Mouse (Mus musculus) 416B (cell line): ENCODE data around the gene Sirt4.
"Not testable (repeated sequence)": the region's sequence is repeated elsewhere in the genome, so short reads cannot be mapped to it uniquely, and the experiment has no call there.

Experiments
- DNase-seq: peaks from one replicate; pipeline ENCODE4 v3.0.0; 2011; ENCODE audit warnings: low read depth

The Sirt4 gene

GRCm38 (mm10) chr5:115483947-115484920 is at the start of gene Sirt4:
Gene Sirt4, minus strand, starts transcription at chr5:115484725.
- peak; percentile 99 for DNase-seq

DNA sequence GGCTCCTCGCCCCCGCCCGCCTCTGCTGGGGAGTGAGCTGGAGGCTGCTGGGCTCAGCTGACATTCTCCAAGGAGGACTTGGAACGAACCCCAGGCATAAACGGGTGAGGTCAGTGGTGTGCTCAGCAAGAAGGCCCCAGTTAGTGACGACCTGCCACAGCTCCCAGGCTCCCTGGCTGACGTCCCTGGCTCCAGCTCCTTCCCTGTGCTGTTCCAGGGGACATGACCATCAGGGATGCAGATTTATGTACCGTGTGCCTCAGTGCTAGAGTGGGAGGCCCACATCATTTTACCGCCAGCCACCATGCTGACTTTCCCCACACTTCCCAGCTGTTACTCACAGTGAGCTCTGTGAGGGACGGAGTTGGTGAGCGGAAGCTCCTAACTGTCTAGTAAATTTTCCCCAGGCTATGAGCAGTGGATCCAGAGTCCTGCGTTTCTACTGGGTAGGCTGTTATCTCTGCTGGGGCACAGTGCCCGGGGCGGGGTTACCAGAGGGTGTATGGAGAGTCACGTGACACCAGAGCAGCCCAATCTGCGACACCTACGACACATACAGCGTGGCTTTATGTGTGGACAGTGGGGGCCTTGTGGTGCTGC is 47.2 kb upstream of the Sirt4 start:
- peak; percentile 63 for DNase-seq

GRCm38 (mm10) chr5:115530447-115530809 is 45.9 kb upstream of the Sirt4 start:
- DNase-seq = peak; percentile 81

DNA sequence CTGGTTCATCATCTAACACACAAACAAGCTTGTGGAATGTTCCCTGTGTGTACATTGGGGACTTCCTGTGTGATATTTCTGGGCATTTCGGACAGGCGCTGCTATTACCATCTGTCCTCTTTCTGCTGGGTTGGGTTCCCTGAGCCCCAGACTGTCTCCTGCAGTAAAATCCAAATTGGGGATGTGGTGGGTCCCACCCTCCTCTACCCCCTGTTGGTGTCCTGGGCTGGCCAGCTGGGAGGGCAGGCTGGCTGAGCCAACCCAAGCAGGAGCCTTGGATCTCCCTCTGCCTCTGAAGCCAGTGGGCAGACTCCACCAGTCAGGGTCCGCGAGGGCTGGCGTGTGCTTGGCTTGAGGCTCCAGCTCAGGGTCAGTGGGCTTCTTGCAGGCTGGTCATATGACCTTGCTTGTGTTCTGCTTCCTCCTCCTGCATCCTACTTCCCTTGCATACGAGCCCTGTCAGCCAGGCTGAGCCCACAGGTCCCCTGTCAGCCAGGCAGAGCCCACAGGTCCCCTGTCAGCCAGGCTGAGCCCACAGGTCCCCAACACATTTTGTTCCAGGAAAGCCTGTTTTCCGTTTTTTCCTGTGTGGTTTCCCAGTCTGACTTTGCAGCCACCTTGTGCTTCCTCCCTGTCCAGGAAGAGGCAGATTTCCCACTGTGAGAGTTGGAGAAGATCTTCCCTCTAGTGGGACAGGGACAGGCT is 45.4 kb upstream of the Sirt4 start:
- DNase-seq = peak; percentile 80

DNA sequence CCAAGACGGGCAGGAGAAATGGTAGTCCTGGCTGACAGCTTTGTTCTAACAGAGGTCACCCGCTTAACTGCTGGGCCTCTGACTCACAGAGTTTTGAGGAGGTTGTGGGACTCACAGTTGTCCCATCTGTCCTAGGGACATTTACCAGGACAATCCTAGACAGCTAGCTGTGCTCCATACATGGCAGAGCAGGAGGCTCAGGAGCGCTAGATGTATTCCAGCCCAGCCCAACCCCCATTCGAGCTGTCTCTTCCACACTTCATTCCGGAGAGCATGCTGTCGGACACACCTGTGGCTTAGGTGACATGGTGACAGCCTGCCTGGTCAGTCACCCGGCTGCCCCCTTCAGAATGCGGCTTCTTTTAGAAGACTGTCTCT is 44.8 kb upstream of the Sirt4 start:
- peak; percentile 33 for DNase-seq

GRCm38 (mm10) chr5:115528128-115528527 is 43.6 kb upstream of the Sirt4 start:
- peak; percentile 72 for DNase-seq

- DNase-seq = no peak
Measured at GRCm38 (mm10) chr5:115526456-115527202, 42.1 kb upstream of the Sirt4 start.

GRCm38 (mm10) chr5:115525943-115526342 is 41.4 kb upstream of the Sirt4 start:
- DNase-seq = no peak

- no peak for DNase-seq
Measured at GRCm38 (mm10) chr5:115525416-115525815, 40.9 kb upstream of the Sirt4 start.

- DNase-seq = peak; percentile 65
Measured at GRCm38 (mm10) chr5:115524471-115524870, 39.9 kb upstream of the Sirt4 start.

DNA sequence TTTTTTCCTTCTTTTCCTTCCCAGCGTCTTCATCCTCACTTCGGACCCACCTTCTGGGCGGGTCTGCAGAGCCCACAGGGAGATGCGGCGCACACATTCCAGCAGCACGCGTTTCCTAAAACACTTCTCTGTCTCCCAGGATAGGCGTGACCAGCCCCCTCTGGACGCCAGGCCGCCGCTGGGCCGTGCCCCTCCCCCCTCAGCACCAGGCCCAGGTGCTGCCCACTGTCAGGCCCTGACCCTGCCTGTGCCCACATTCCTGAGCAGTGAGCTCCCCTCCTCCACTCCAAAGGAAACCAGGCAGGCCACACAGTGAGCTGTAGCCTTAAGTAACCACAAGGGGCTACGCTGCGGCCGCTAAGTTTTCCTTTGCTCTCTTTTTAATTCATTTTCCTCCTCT is 39.4 kb upstream of the Sirt4 start:
- no peak for DNase-seq

GRCm38 (mm10) chr5:115522981-115523499 is 38.5 kb upstream of the Sirt4 start:
- DNase-seq = no peak

DNA sequence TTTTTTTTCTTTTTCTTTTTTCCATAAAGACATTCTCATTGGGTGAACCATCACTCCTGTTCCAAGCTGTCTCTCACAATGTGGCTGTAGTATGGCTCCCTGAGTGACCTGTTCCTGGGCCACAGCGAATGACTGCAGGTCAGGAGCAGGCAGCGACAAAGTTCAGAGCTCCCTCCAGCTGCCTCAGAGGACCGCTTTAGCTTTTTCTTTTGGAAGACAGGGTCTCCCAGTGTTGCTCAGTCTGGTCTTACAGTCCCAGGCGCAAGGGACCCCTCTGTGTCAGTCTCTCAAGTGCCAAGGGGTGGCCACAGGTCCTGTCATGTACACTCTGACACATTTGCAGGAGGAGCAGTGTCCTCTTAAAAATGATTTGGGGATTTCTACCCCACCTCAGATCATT is 38.0 kb upstream of the Sirt4 start:
- DNase-seq = no peak

GRCm38 (mm10) chr5:115521553-115522461 is 37.3 kb upstream of the Sirt4 start:
- DNase-seq = peak; percentile 89

DNA sequence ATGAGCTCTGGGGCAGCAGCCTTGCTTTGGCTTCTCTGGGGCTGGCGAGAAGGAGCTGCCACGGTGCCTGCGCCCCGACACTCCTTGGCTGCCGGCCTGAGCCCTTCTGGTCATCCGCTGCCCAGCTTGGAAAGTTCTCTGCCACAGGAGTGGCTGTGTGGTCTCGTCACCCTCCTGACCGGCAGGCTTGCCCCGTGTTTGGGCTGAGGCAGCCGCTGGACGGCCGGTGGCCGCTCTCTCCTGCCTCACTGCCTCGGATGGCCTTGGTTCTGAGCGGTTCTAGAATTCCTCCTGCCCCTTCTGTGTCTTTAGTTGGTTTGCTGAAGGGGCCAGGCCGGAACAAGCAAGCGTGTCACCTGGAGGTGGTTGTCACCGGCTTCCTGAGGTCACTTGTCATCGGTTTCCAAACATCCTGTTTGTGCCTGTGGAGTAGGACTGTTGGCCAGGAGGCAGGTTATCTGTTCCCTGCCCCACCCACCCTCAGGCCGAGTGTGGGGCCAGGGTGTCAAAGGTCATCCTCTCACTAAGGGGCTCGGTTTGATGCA is 35.9 kb upstream of the Sirt4 start:
- DNase-seq = peak; percentile 90

- not testable (repeated sequence) for DNase-seq
Measured at GRCm38 (mm10) chr5:115518214-115518613, 33.7 kb upstream of the Sirt4 start.

DNA sequence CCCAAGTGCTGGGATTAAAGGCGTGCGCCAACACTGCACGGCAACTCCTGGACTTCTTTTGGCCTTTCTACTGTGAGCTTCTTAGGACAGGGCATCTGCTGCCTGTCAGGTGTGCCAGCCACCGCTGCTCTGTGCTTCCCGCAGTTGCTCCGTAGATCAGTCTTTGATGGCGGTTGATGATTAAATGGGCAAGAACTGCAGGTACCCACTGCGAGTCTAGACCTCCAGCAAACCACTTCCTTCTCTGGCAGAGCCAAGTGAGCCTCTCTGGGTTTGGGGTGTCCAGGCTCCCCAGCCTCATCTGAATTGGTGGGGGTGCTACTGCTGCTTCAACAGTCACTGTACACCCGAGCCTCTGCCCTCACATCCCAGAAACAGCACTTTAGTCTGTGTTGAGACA is 33.0 kb upstream of the Sirt4 start:
- DNase-seq = peak; percentile 44

GRCm38 (mm10) chr5:115516908-115517307 is 32.4 kb upstream of the Sirt4 start:
- DNase-seq = peak; percentile 54

GRCm38 (mm10) chr5:115516081-115516907 is 31.8 kb upstream of the Sirt4 start:
- DNase-seq = peak; percentile 84
